Mouse (Mus musculus): ENCODE results near the gene Tex9. TPM values are rescaled to one million over a fixed set of nuclear protein-coding genes. Genes with fewer than 3 reads are reported as not detected.

Tex9 gene
- polyA plus RNA-seq, 2 experiments, result 3.8 to 6.4 TPM

DNA sequence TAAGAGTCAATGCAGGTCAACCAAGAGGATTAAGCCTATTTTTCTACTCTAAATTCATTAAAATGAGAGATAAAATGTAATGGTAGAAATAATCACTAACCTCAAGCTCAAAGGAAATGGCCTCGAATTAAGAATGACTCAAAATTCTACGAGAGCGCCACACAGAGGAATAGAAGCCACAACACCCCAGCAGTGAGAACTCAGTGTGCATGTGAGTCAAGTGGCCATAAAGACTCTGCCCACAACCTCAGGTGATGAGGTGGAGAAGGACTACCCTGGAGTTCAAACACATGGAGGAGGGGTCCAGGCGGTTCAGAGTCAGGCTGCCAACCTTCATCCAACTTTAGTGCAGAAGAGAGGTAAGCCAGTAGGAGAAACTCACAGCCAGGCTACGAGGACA is 2.9 kb downstream of the Tex9 start:
- Histone ChIP-seq H3K36me3 (replicated peaks; ENCODE audit: control insufficient read depth, insufficient read depth, low read depth) (no peaks in the 10 kb centered on the region), H3K4me3 (ENCODE audit: insufficient read depth in 1 of 2, low read depth in 2 of 2, low read length in 2 of 2) (no peak overlapping the region), H3K9me3 (ENCODE audit: control insufficient read depth, low read length) (no peaks in the 10 kb centered on the region), H3K27me3 (ENCODE audit: control insufficient read depth, insufficient read depth, low read length) (no peaks in the 10 kb centered on the region), H3K4me2 (ENCODE audit: low read depth) (no peak overlapping the region), H3K4me1 (replicated peaks; ENCODE audit: control insufficient read depth in 2 of 2, insufficient read depth in 2 of 2, low read length in 1 of 2) (peaks cover 17 to 18% of the 10 kb centered on the region in 2 experiments), H3K9ac (replicated peaks) (no peak overlapping the region), H3K27ac (no peak overlapping the region)
- ATAC-seq (ENCODE audit: insufficient read depth), result no peak
- TF ChIP-seq CTCF (IDR thresholded peaks at IDR 0.05; ENCODE audit: low read depth) (no peak), EP300 (IDR thresholded peaks at IDR 0.05; ENCODE audit: low read depth) (no peak)
- DNase-seq (ENCODE audit: low read depth in 3 of 3, low spot score in 3 of 3), result no peak
- WGBS (ENCODE audit: insufficient replicate concordance), result 66% methylated on average over 5 of the region's 5 CpGs

DNA sequence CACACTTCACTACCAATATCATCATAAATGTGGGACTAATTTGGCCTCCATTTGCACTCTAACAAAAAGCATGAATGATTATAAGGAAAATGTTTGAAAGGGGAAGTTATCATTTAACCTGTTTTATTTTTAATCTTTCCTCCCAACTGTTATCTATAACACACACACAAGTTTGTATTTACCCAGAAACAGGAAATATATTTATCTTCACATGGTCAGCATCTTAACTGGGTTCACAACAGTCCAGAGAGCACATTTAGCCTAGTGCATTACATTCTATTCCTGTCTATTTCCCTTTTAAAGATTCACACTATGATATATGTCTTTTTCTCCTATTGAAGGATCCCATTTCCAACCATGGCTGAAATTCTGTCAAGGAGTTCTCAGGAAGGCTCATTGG is 3.5 kb downstream of the Tex9 start:
- H3K27me3 ChIP-seq (ENCODE audit: control insufficient read depth, insufficient read depth, low read length), result no peaks in the 10 kb centered on the region
- no peak overlapping the region for H3K9ac ChIP-seq (replicated peaks)
- no peak overlapping the region for H3K4me3 ChIP-seq (ENCODE audit: insufficient read depth in 1 of 2, low read depth in 2 of 2, low read length in 2 of 2)
- TF ChIP-seq EP300 (IDR thresholded peaks at IDR 0.05; ENCODE audit: low read depth), result peak; percentile 47; the same call in 1 of the 2 replicates
- TF ChIP-seq CTCF (IDR thresholded peaks at IDR 0.05; ENCODE audit: low read depth), result no peak
- no peak for ATAC-seq (ENCODE audit: insufficient read depth)
- H3K4me1 ChIP-seq (replicated peaks; ENCODE audit: control insufficient read depth in 2 of 2, insufficient read depth in 2 of 2, low read length in 1 of 2), result peaks cover 17 to 18% of the 10 kb centered on the region in 2 experiments
- H3K4me2 ChIP-seq (ENCODE audit: low read depth), result no peak overlapping the region
- H3K9me3 ChIP-seq (ENCODE audit: control insufficient read depth, low read length), result no peaks in the 10 kb centered on the region
- no peak overlapping the region for H3K27ac ChIP-seq
- H3K36me3 ChIP-seq (replicated peaks; ENCODE audit: control insufficient read depth, insufficient read depth, low read depth), result no peaks in the 10 kb centered on the region
- DNase-seq (ENCODE audit: low read depth in 3 of 3, low spot score in 3 of 3), result no peak

DNA sequence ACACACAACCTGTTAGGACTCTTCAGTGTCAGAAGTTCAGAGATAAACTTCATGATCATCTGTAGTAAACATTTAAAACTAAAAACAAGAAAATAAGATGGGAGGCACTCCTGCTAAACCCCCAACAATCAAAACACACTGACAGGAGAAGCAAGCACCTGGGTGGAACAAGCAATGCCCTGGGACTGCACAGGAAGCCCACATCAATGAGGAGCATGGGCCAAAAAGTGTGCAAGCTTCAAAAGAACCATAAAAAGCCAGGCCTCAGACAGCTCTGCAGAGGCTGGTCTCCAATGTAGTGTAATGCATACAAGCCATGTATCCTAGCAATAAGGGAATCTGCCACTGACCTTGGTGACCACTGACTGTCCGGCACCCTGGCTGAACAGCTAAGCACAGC is 12.7 kb downstream of the Tex9 start:
- no peak overlapping the region for H3K4me2 ChIP-seq (ENCODE audit: low read depth)
- WGBS (ENCODE audit: insufficient replicate concordance), result 72% methylated on average over 1 of the region's 1 CpGs
- H3K27ac ChIP-seq, result no peak overlapping the region
- H3K4me3 ChIP-seq (ENCODE audit: insufficient read depth in 1 of 2, low read depth in 2 of 2, low read length in 2 of 2), result no peak overlapping the region
- no peaks in the 10 kb centered on the region for H3K9me3 ChIP-seq (ENCODE audit: control insufficient read depth, low read length)
- DNase-seq (ENCODE audit: low read depth in 3 of 3, low spot score in 3 of 3) (no peak), ATAC-seq (ENCODE audit: insufficient read depth) (no peak)
- H3K9ac ChIP-seq (replicated peaks), result no peak overlapping the region
- no peaks in the 10 kb centered on the region for H3K27me3 ChIP-seq (ENCODE audit: control insufficient read depth, insufficient read depth, low read length)
- H3K36me3 ChIP-seq (replicated peaks; ENCODE audit: control insufficient read depth, insufficient read depth, low read depth), result no peaks in the 10 kb centered on the region
- H3K4me1 ChIP-seq (replicated peaks; ENCODE audit: control insufficient read depth in 2 of 2, insufficient read depth in 2 of 2, low read length in 1 of 2), result no peaks in the 10 kb centered on the region
- TF ChIP-seq CTCF (IDR thresholded peaks at IDR 0.05; ENCODE audit: low read depth) (no peak), EP300 (IDR thresholded peaks at IDR 0.05; ENCODE audit: low read depth) (no peak)

DNA sequence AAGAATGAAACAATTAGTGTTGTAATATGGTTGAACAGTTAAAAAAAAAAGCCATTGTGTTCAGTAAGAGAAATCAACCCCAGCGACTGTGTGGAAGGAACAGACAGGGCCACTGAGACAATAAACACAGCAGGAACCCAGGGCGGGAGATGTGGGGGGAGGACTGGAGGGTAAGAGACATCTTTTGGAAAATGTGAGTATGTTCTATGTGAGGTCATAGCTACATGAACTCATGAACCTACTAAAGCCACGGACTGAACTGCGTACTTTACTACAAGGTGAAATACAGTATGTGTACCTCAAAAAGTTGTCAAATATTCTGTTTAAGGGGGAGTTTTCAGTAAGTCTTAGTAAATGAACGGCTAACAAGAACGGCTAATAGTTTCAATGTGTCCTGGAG is 14.7 kb downstream of the Tex9 start:
- no peak overlapping the region for H3K27ac ChIP-seq
- H3K4me3 ChIP-seq (ENCODE audit: insufficient read depth in 1 of 2, low read depth in 2 of 2, low read length in 2 of 2), result no peak overlapping the region
- no peaks in the 10 kb centered on the region for H3K4me1 ChIP-seq (replicated peaks; ENCODE audit: control insufficient read depth in 2 of 2, insufficient read depth in 2 of 2, low read length in 1 of 2)
- H3K9me3 ChIP-seq (ENCODE audit: control insufficient read depth, low read length), result no peaks in the 10 kb centered on the region
- H3K27me3 ChIP-seq (ENCODE audit: control insufficient read depth, insufficient read depth, low read length), result no peaks in the 10 kb centered on the region
- DNase-seq (ENCODE audit: low read depth in 3 of 3, low spot score in 3 of 3) (no peak), ATAC-seq (ENCODE audit: insufficient read depth) (no peak)
- H3K36me3 ChIP-seq (replicated peaks; ENCODE audit: control insufficient read depth, insufficient read depth, low read depth), result peaks cover 2% of the 10 kb centered on the region; the same call in 1 of the 2 replicates
- TF ChIP-seq CTCF (IDR thresholded peaks at IDR 0.05; ENCODE audit: low read depth), result no peak
- no peak for TF ChIP-seq EP300 (IDR thresholded peaks at IDR 0.05; ENCODE audit: low read depth)
- no peak overlapping the region for H3K9ac ChIP-seq (replicated peaks)
- WGBS (ENCODE audit: insufficient replicate concordance), result 82% methylated on average over 6 of the region's 6 CpGs
- H3K4me2 ChIP-seq (ENCODE audit: low read depth), result no peak overlapping the region

DNA sequence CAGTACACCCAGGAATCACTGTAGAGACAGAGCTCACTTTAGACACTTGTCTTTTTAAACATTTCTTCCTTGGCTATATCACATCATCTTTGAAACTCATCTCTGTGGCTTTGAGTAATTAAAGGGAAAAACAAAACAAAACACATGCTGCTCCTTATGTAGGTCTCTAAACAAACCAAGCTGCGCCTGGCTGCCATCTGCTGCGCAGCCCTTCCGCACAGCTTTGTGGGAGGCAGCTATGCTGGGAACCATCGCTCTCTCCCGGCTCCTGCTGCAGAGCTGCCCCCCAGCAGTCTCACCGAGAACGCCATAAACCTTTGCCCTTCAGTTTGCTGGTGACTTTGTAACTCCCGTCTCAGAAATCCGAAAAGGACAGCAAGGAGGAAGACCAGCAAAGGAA is 16.5 kb downstream of the Tex9 start:
- no peak overlapping the region for H3K4me2 ChIP-seq (ENCODE audit: low read depth)
- ATAC-seq (ENCODE audit: insufficient read depth) (no peak), DNase-seq (ENCODE audit: low read depth in 3 of 3, low spot score in 3 of 3) (no peak)
- 87% methylated on average over 9 of the region's 9 CpGs for WGBS (ENCODE audit: insufficient replicate concordance)
- H3K27me3 ChIP-seq (ENCODE audit: control insufficient read depth, insufficient read depth, low read length), result no peaks in the 10 kb centered on the region
- H3K9ac ChIP-seq (replicated peaks), result no peak overlapping the region
- H3K36me3 ChIP-seq (replicated peaks; ENCODE audit: control insufficient read depth, insufficient read depth, low read depth), result peaks cover 2% of the 10 kb centered on the region; the same call in 1 of the 2 replicates
- H3K27ac ChIP-seq, result no peak overlapping the region
- TF ChIP-seq EP300 (IDR thresholded peaks at IDR 0.05; ENCODE audit: low read depth) (no peak), CTCF (IDR thresholded peaks at IDR 0.05; ENCODE audit: low read depth) (no peak)
- H3K4me3 ChIP-seq (ENCODE audit: insufficient read depth in 1 of 2, low read depth in 2 of 2, low read length in 2 of 2), result no peak overlapping the region
- no peaks in the 10 kb centered on the region for H3K4me1 ChIP-seq (replicated peaks; ENCODE audit: control insufficient read depth in 2 of 2, insufficient read depth in 2 of 2, low read length in 1 of 2)
- no peaks in the 10 kb centered on the region for H3K9me3 ChIP-seq (ENCODE audit: control insufficient read depth, low read length)
